ENCODE assay signal across 9 mouse cellular contexts in genomic region chr3:101670561-101671001, GRCm38 (mm10).
DNase-seq lines count a peak whose midpoint lies in the region; ATAC-seq lines count a peak whose summit lies in the region.
"Had no signal": no experiment of that assay in that cellular context is flagged by ENCODE, and none has a peak within 500 bp of the region (broad histone marks: within the 10 kb centered on the region; RNA-seq: fewer than 3 reads in every experiment).

No protein-coding gene starts in this region.

- no peaks in the 10 kb centered on the region for H3K9me3 ChIP-seq in embryonic facial prominence, embryonic 14.5 days (ENCODE audit: control insufficient read depth, low read length)
- no peaks in the 10 kb centered on the region for H3K9me3 ChIP-seq in embryonic facial prominence, embryonic 10.5 days
- H3K9me3 ChIP-seq in intestine, embryonic 15.5 days: no peaks in the 10 kb centered on the region
- no peaks in the 10 kb centered on the region for H3K9me3 ChIP-seq in liver, embryonic 12.5 days (replicated peaks)

- no peaks in the 10 kb centered on the region for H3K27me3 ChIP-seq in embryonic facial prominence, embryonic 14.5 days (replicated peaks; ENCODE audit: control insufficient read depth, insufficient read depth, low read length)
- no peaks in the 10 kb centered on the region for H3K27me3 ChIP-seq in embryonic facial prominence, embryonic 10.5 days (replicated peaks; ENCODE audit: low read depth, poor library complexity, severe bottlenecking)
- no peaks in the 10 kb centered on the region for H3K27me3 ChIP-seq in intestine, embryonic 15.5 days (replicated peaks)
- no peaks in the 10 kb centered on the region for H3K27me3 ChIP-seq in liver, embryonic 12.5 days (replicated peaks)

- H3K4me1 ChIP-seq in embryonic facial prominence, embryonic 14.5 days (ENCODE audit: control insufficient read depth, insufficient read depth, low read length): peaks cover 7% of the 10 kb centered on the region; the same call in 1 of the 2 replicates
- peaks cover 9% of the 10 kb centered on the region for H3K4me1 ChIP-seq in embryonic facial prominence, embryonic 10.5 days
- H3K4me1 ChIP-seq in intestine, embryonic 15.5 days (replicated peaks): peaks cover 16% of the 10 kb centered on the region
- no peaks in the 10 kb centered on the region for H3K4me1 ChIP-seq in liver, embryonic 12.5 days

- no peak overlapping the region for H3K4me2 ChIP-seq in embryonic facial prominence, embryonic 14.5 days (ENCODE audit: low read depth, low read length)
- no peak overlapping the region for H3K4me2 ChIP-seq in intestine, embryonic 15.5 days (replicated peaks)
- H3K4me2 ChIP-seq in liver, embryonic 12.5 days: no peak overlapping the region

- H3K36me3 ChIP-seq in embryonic facial prominence, embryonic 14.5 days (ENCODE audit: control insufficient read depth, insufficient read depth, low read length): no peaks in the 10 kb centered on the region
- H3K36me3 ChIP-seq in embryonic facial prominence, embryonic 10.5 days (replicated peaks): no peaks in the 10 kb centered on the region
- no peaks in the 10 kb centered on the region for H3K36me3 ChIP-seq in intestine, embryonic 15.5 days
- no peaks in the 10 kb centered on the region for H3K36me3 ChIP-seq in liver, embryonic 12.5 days

- peak; percentile 80 for DNase-seq in embryonic facial prominence, embryonic 14.5 days (ENCODE audit: low spot score)
- no peak for DNase-seq in embryonic facial prominence, embryonic 10.5 days (ENCODE audit: low spot score)
- DNase-seq in Muller cell, postnatal 12 days (ENCODE audit: inconsistent ontology term): peak; percentile 40
- peak; percentile 81 for DNase-seq in lung, postnatal 36 days
- no peak for DNase-seq in spleen, adult 18-20 months
- no peak for DNase-seq in layer of hippocampus, adult 18-20 months (ENCODE audit: low spot score in 2 of 2)
- DNase-seq: cerebellum, adult 8-10 months had no signal

- no peak for ATAC-seq in embryonic facial prominence, embryonic 14.5 days (ENCODE audit: low read depth)
- ATAC-seq in intestine, embryonic 15.5 days: peak; percentile 50
- no peak for ATAC-seq in liver, embryonic 12.5 days

- 36% methylated on average over 8 of the region's 8 CpGs for WGBS in embryonic facial prominence, embryonic 14.5 days
- 64% methylated on average over 8 of the region's 8 CpGs for WGBS in embryonic facial prominence, embryonic 10.5 days
- 34% methylated on average over 8 of the region's 8 CpGs for WGBS in intestine, embryonic 15.5 days
- whole genome bisulfite sequencing in liver, embryonic 12.5 days (ENCODE audit: insufficient replicate concordance): 14% methylated on average over 8 of the region's 8 CpGs

- H3K27ac ChIP-seq in embryonic facial prominence, embryonic 14.5 days (replicated peaks; ENCODE audit: low read depth, low read length): no peak overlapping the region
- H3K27ac ChIP-seq in embryonic facial prominence, embryonic 10.5 days (replicated peaks): no peak overlapping the region
- H3K27ac ChIP-seq in intestine, embryonic 15.5 days: peak overlapping the region; percentile 4; the same call in 1 of the 2 replicates
- no peak overlapping the region for H3K27ac ChIP-seq in liver, embryonic 12.5 days

- no peak overlapping the region for H3K4me3 ChIP-seq in embryonic facial prominence, embryonic 14.5 days (ENCODE audit: low read depth, low read length)
- H3K4me3 ChIP-seq in embryonic facial prominence, embryonic 10.5 days: no peak overlapping the region
- no peak overlapping the region for H3K4me3 ChIP-seq in intestine, embryonic 15.5 days (replicated peaks)
- no peak overlapping the region for H3K4me3 ChIP-seq in liver, embryonic 12.5 days

- H3K9ac ChIP-seq in embryonic facial prominence, embryonic 14.5 days (ENCODE audit: low read depth, low read length): no peak overlapping the region
- H3K9ac ChIP-seq in intestine, embryonic 15.5 days: no peak overlapping the region
- no peak overlapping the region for H3K9ac ChIP-seq in liver, embryonic 12.5 days

Comparison
In these comparisons a context has a peak if more than half of its experiments do, and no peak if none do; other contexts are left out.
1. DNase-seq: peak in embryonic facial prominence, embryonic 14.5 days (single experiment), Muller cell, postnatal 12 days (single experiment) and lung, postnatal 36 days (single experiment); none in embryonic facial prominence, embryonic 10.5 days (single experiment), spleen, adult 18-20 months (0 of 2) and layer of hippocampus, adult 18-20 months (0 of 2).